Mouse (Mus musculus) ES-E14 (cell line): ENCODE measurements around the gene Rnf224.

ENCODE experiments used
- CHD2 ChIP-seq: IDR thresholded peaks from 2 replicates; pipeline ENCODE4 v1.6.1; 2014; ENCODE audit warnings: mild to moderate bottlenecking, low read depth, low read length, inconsistent platforms
- HCFC1 ChIP-seq: IDR thresholded peaks from 2 replicates; pipeline ENCODE4 v1.6.1; 2012; ENCODE audit warnings: low read length, inconsistent platforms, borderline replicate concordance; ENCODE audit not compliant: insufficient read depth
- MAFK ChIP-seq: IDR thresholded peaks from 2 replicates; pipeline ENCODE4 v1.6.1; 2014; ENCODE audit warnings: mild to moderate bottlenecking, low read depth, low read length, inconsistent platforms; ENCODE audit not compliant: insufficient read depth
- ZNF384 ChIP-seq: IDR thresholded peaks from 2 replicates; pipeline ENCODE4 v1.6.1; 2012; ENCODE audit warnings: low read depth, low read length, inconsistent platforms

GRCm38 (mm10) chr2:25224492-25224765, 12.2 kb downstream of the Rnf224 start, which contains the start of gene Tubb4b:
- TF ChIP-seq HCFC1 (0 out of 2 replicates have a peak, but pooled peaks have one; percentile 29), CHD2 (no peak; the same call in 1 of the 2 replicates), ZNF384 (no peak), MAFK (no peak)
